Mouse (Mus musculus) heart, postnatal 4 days (tissue): Measurements from ENCODE around the gene Cmss1. TPM values are rescaled to one million over a fixed set of nuclear protein-coding genes. Genes with fewer than 3 reads are reported as not detected.
A peak's percentile ranks its signal among the peaks of the same experiment; 100 is the strongest.

Experiments
- DNase-seq: peaks from one replicate; pipeline ENCODE4 v3.0.0; 2021
- total RNA-seq, 2 experiments: library from RNA; stranded (reverse); gene quantifications; 2 replicates each; pipeline ENCODE4 v1.2.3; 2021

The Cmss1 gene
- total RNA-seq, 2 experiments from 2014 or later: 33.9 to 39.6 TPM

GRCm38 (mm10) chr16:57383266-57383971 lies 223.2 kb downstream of the Cmss1 start:
- DNase-seq: no peak

- DNase-seq: no peak
These were observed 227.9 kb downstream of the Cmss1 start for GRCm38 (mm10) chr16:57378631-57379330.

GRCm38 (mm10) chr16:57375248-57375837 lies 231.3 kb downstream of the Cmss1 start:
- DNase-seq: no peak

- DNase-seq: no peak
These were observed 234.5 kb downstream of the Cmss1 start for GRCm38 (mm10) chr16:57372156-57372555.

- DNase-seq: no peak
These were observed 236.7 kb downstream of the Cmss1 start for GRCm38 (mm10) chr16:57369846-57370496.

GRCm38 (mm10) chr16:57366941-57367694 lies 239.5 kb downstream of the Cmss1 start:
- DNase-seq: no peak

GRCm38 (mm10) chr16:57366141-57366540 lies 240.5 kb downstream of the Cmss1 start:
- no peak for DNase-seq

- no peak for DNase-seq
These were observed 242.2 kb downstream of the Cmss1 start for GRCm38 (mm10) chr16:57364498-57364897.

GRCm38 (mm10) chr16:57362679-57363401 lies 243.8 kb downstream of the Cmss1 start:
- peak; percentile 79 for DNase-seq

- DNase-seq: no peak
These were observed 245.9 kb downstream of the Cmss1 start for GRCm38 (mm10) chr16:57360785-57361184.

- DNase-seq: no peak
These were observed 247.4 kb downstream of the Cmss1 start for GRCm38 (mm10) chr16:57359251-57359650.

GRCm38 (mm10) chr16:57357011-57357410 lies 249.7 kb downstream of the Cmss1 start:
- DNase-seq: peak; percentile 61

- DNase-seq: no peak
These were observed 250.2 kb downstream of the Cmss1 start for GRCm38 (mm10) chr16:57356454-57356853.

GRCm38 (mm10) chr16:57353932-57354331 lies 252.7 kb downstream of the Cmss1 start:
- no peak for DNase-seq

GRCm38 (mm10) chr16:57353166-57353721 lies 253.4 kb downstream of the Cmss1 start:
- no peak for DNase-seq

- DNase-seq: peak; percentile 19
These were observed 253.9 kb downstream of the Cmss1 start, which contains the start of gene Filip1l for GRCm38 (mm10) chr16:57352751-57353150. Gene Filip1l, plus strand, starts transcription at chr16:57353093.

GRCm38 (mm10) chr16:57349689-57350088 lies 257.0 kb downstream of the Cmss1 start:
- DNase-seq: no peak

GRCm38 (mm10) chr16:57349039-57349438 lies 257.6 kb downstream of the Cmss1 start:
- DNase-seq: no peak

GRCm38 (mm10) chr16:57346258-57346657 lies 260.4 kb downstream of the Cmss1 start:
- DNase-seq: no peak

- no peak for DNase-seq
These were observed 266.1 kb downstream of the Cmss1 start for GRCm38 (mm10) chr16:57340613-57340898.
